Mouse (Mus musculus): ENCODE data around the gene Ttyh3. TPM values are rescaled to one million over a fixed set of nuclear protein-coding genes. Genes with fewer than 3 reads are reported as not detected.

Ttyh3 gene
- polyA plus RNA-seq, 1 experiment from 2014 or later, result 65.8 TPM

GRCm38 (mm10) chr5:140572611-140573010, 76.2 kb downstream of the Ttyh3 start:
- Histone ChIP-seq H3K4me2 (ENCODE audit: low read length) (no peak overlapping the region), H3K9ac (ENCODE audit: low read length) (no peak overlapping the region), H3K36me3 (ENCODE audit: control insufficient read depth, insufficient read depth, low read length) (no peaks in the 10 kb centered on the region), H3K4me3 (ENCODE audit: low read depth, low read length) (no peak overlapping the region), H3K27me3 (replicated peaks; ENCODE audit: control insufficient read depth, insufficient read depth, low read length) (no peaks in the 10 kb centered on the region), H3K9me3 (replicated peaks; ENCODE audit: control insufficient read depth, low read length) (no peaks in the 10 kb centered on the region), H3K27ac (ENCODE audit: low read depth, low read length) (no peak overlapping the region), H3K4me1 (ENCODE audit: control insufficient read depth, insufficient read depth, low read length) (peaks cover 2% of the 10 kb centered on the region; the same call in 1 of the 2 replicates)
- 83% methylated on average over 6 of the region's 6 CpGs for WGBS
- no peak for DNase-seq (ENCODE audit: low spot score)
- no peak for ATAC-seq

GRCm38 (mm10) chr5:140571673-140572072, 77.2 kb downstream of the Ttyh3 start:
- Histone ChIP-seq H3K4me2 (ENCODE audit: low read length) (no peak overlapping the region), H3K4me3 (ENCODE audit: low read depth, low read length) (no peak overlapping the region), H3K9ac (ENCODE audit: low read length) (no peak overlapping the region), H3K9me3 (replicated peaks; ENCODE audit: control insufficient read depth, low read length) (no peaks in the 10 kb centered on the region), H3K27me3 (replicated peaks; ENCODE audit: control insufficient read depth, insufficient read depth, low read length) (no peaks in the 10 kb centered on the region), H3K4me1 (ENCODE audit: control insufficient read depth, insufficient read depth, low read length) (peaks cover 2% of the 10 kb centered on the region; the same call in 1 of the 2 replicates), H3K36me3 (ENCODE audit: control insufficient read depth, insufficient read depth, low read length) (no peaks in the 10 kb centered on the region), H3K27ac (ENCODE audit: low read depth, low read length) (no peak overlapping the region)
- DNase-seq (ENCODE audit: low spot score) (no peak), ATAC-seq (no peak)
- WGBS, result 69% methylated on average over 10 of the region's 10 CpGs

- Histone ChIP-seq H3K4me3 (ENCODE audit: low read depth, low read length) (no peak overlapping the region), H3K27ac (ENCODE audit: low read depth, low read length) (no peak overlapping the region), H3K9me3 (replicated peaks; ENCODE audit: control insufficient read depth, low read length) (no peaks in the 10 kb centered on the region), H3K27me3 (replicated peaks; ENCODE audit: control insufficient read depth, insufficient read depth, low read length) (no peaks in the 10 kb centered on the region), H3K4me1 (ENCODE audit: control insufficient read depth, insufficient read depth, low read length) (peaks cover 2% of the 10 kb centered on the region; the same call in 1 of the 2 replicates), H3K36me3 (ENCODE audit: control insufficient read depth, insufficient read depth, low read length) (no peaks in the 10 kb centered on the region), H3K9ac (ENCODE audit: low read length) (no peak overlapping the region), H3K4me2 (ENCODE audit: low read length) (no peak overlapping the region)
- DNase-seq (ENCODE audit: low spot score) (no peak), ATAC-seq (no peak)
- WGBS, result 87% methylated on average over 4 of the region's 4 CpGs
Observed at GRCm38 (mm10) chr5:140571201-140571600, 77.6 kb downstream of the Ttyh3 start.

Other genes starting within 250 kb of the Ttyh3 start
- 97.8 and 107 TPM in 2 replicates for gene Eif3b, start 229.7 kb downstream of the Ttyh3 start, polyA plus RNA-seq (2014; fragmentation: Nextera tagmentation; extraction: Ambion mirVana)
- gene Gm4869, start 203.4 kb downstream of the Ttyh3 start, polyA plus RNA-seq (2014; fragmentation: Nextera tagmentation; extraction: Ambion mirVana), result not detected in 2 replicates
- 11.6 and 15.3 TPM in 2 replicates for gene Chst12, start 143.5 kb downstream of the Ttyh3 start, polyA plus RNA-seq (2014; fragmentation: Nextera tagmentation; extraction: Ambion mirVana)
- 0.38 TPM in 1 of 2 replicates, not detected in the other for gene Grifin, start 84.0 kb downstream of the Ttyh3 start, polyA plus RNA-seq (2014; fragmentation: Nextera tagmentation; extraction: Ambion mirVana)
- gene Lfng, start 41.7 kb downstream of the Ttyh3 start, polyA plus RNA-seq (2014; fragmentation: Nextera tagmentation; extraction: Ambion mirVana), result 30.9 TPM in 2 replicates
- gene Iqce, start 53.3 kb upstream of the Ttyh3 start, polyA plus RNA-seq (2014; fragmentation: Nextera tagmentation; extraction: Ambion mirVana), result 13.4 and 18.9 TPM in 2 replicates
- 14.3 and 19.8 TPM in 2 replicates for gene Brat1, start 56.0 kb upstream of the Ttyh3 start, polyA plus RNA-seq (2014; fragmentation: Nextera tagmentation; extraction: Ambion mirVana)
- gene Amz1, start 75.1 kb upstream of the Ttyh3 start, polyA plus RNA-seq (2014; fragmentation: Nextera tagmentation; extraction: Ambion mirVana), result 2.6 and 3.6 TPM in 2 replicates
- gene Gna12, start 181.4 kb upstream of the Ttyh3 start, polyA plus RNA-seq (2014; fragmentation: Nextera tagmentation; extraction: Ambion mirVana), result 17.4 and 19.9 TPM in 2 replicates

All from forebrain, embryonic 14.5 days (tissue).